Mouse (Mus musculus): ENCODE data around the gene Adamts3. TPM values are rescaled to one million over a fixed set of nuclear protein-coding genes. Genes with fewer than 3 reads are reported as not detected.

Adamts3 gene
- polyA plus RNA-seq, 1 experiment from 2014 or later: 3.9 TPM

DNA sequence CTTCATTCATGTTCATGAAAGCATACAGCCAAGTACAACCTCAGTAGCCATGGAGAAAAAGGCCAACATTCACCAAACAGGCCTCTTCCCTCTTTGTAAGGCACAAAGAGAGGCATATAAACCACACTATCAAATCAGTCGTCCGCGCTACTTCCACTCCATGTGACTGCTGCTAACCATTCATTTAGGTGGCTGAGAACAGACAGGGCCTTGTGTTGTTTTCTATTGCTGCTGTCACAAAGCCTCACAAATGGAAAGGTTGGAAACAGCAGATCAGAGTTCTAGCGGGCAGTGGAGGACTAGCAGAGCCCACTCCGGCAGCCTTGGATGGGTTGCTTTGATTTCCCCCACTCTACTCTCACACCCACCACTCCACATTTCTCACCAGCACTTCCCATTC lies 98.5 kb downstream of the Adamts3 start:
- peak; percentile 42; the same call in 1 of the 2 replicates for ATAC-seq
- Histone ChIP-seq H3K9ac (ENCODE audit: low read depth, low read length) (no peak overlapping the region), H3K36me3 (ENCODE audit: control insufficient read depth, insufficient read depth, low read length) (no peaks in the 10 kb centered on the region), H3K4me1 (ENCODE audit: control insufficient read depth, insufficient read depth, low read depth, low read length) (no peaks in the 10 kb centered on the region), H3K4me3 (ENCODE audit: low read length) (no peak overlapping the region), H3K27ac (ENCODE audit: low read depth, low read length) (no peak overlapping the region), H3K9me3 (ENCODE audit: control insufficient read depth, low read length) (no peaks in the 10 kb centered on the region), H3K27me3 (replicated peaks; ENCODE audit: control insufficient read depth, insufficient read depth, low read length) (no peaks in the 10 kb centered on the region), H3K4me2 (ENCODE audit: low read length) (no peak overlapping the region)
- WGBS: 64% methylated on average over 5 of the region's 5 CpGs

DNA sequence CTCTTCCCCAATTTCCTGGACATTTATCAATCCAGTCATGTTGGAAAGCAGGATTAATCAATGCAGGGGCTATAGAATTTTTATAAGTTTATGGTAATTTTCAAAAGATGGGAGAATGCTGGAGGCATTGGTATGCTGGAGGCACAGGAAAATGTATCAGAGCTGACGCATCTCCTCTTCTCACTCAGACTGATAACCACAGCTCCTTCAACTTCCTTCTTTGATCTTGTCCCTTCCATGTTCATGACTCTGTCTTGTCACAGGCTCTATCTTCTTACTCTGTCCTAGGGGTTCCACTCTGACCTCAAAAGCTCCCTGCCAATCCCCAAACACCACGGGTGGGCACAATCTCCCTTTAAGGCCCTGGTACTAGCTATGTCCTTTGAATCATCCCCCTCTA lies 103.3 kb downstream of the Adamts3 start:
- Histone ChIP-seq H3K9ac (ENCODE audit: low read depth, low read length) (no peak overlapping the region), H3K4me2 (ENCODE audit: low read length) (no peak overlapping the region), H3K9me3 (ENCODE audit: control insufficient read depth, low read length) (no peaks in the 10 kb centered on the region), H3K4me3 (ENCODE audit: low read length) (no peak overlapping the region), H3K27me3 (replicated peaks; ENCODE audit: control insufficient read depth, insufficient read depth, low read length) (no peaks in the 10 kb centered on the region), H3K4me1 (ENCODE audit: control insufficient read depth, insufficient read depth, low read depth, low read length) (no peaks in the 10 kb centered on the region), H3K27ac (ENCODE audit: low read depth, low read length) (no peak overlapping the region), H3K36me3 (ENCODE audit: control insufficient read depth, insufficient read depth, low read length) (no peaks in the 10 kb centered on the region)
- 88% methylated on average over 2 of the region's 2 CpGs for WGBS
- no peak for ATAC-seq

DNA sequence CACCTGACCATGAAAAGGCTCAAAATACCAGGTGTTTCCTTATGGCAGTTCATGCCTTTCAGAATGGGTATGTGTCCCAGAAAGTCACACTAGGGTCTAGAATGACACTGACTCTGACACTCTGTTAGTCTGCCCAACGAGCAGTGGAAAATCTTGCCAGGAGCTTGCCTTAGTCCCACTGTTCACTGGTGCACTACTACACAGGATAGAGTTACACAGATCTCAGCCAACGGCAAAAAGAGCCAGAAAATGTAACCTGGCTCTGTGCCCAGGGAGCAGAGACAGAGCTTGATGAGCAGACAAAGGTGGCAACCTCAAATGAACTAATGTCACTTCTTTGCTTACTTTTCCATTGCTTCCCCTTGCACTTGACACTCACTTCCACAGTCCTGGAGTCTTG lies 104.5 kb downstream of the Adamts3 start:
- no peak overlapping the region for H3K4me2 ChIP-seq (ENCODE audit: low read length)
- no peaks in the 10 kb centered on the region for H3K36me3 ChIP-seq (ENCODE audit: control insufficient read depth, insufficient read depth, low read length)
- no peak overlapping the region for H3K27ac ChIP-seq (ENCODE audit: low read depth, low read length)
- peak; percentile 50; the same call in 1 of the 2 replicates for ATAC-seq
- no peak overlapping the region for H3K4me3 ChIP-seq (ENCODE audit: low read length)
- no peaks in the 10 kb centered on the region for H3K4me1 ChIP-seq (ENCODE audit: control insufficient read depth, insufficient read depth, low read depth, low read length)
- no peaks in the 10 kb centered on the region for H3K27me3 ChIP-seq (replicated peaks; ENCODE audit: control insufficient read depth, insufficient read depth, low read length)
- no peaks in the 10 kb centered on the region for H3K9me3 ChIP-seq (ENCODE audit: control insufficient read depth, low read length)
- no peak overlapping the region for H3K9ac ChIP-seq (ENCODE audit: low read depth, low read length)
- WGBS: 49% methylated on average over 2 of the region's 2 CpGs

DNA sequence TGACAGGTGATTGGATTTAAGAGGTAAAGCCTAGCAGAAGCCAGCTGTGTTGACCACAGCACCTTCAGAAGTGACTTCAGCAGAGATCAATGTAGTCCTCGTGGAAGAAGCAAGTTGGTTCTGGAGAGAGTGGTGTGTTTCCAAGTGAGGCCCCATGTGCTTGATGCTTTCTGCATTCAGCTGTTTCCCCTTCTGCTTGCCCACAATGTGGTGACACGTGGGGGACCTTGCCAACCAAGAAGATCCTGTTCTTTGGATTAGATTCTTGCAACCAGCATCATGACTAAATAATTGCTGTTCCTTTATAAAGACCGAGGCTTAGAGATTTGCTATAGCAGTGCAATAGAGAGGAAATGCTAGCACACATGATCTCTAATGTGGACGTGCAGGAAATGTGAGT lies 105.7 kb downstream of the Adamts3 start:
- WGBS: 72% methylated on average over 4 of the region's 4 CpGs
- no peak for ATAC-seq
- Histone ChIP-seq H3K9me3 (ENCODE audit: control insufficient read depth, low read length) (no peaks in the 10 kb centered on the region), H3K4me1 (ENCODE audit: control insufficient read depth, insufficient read depth, low read depth, low read length) (no peaks in the 10 kb centered on the region), H3K4me2 (ENCODE audit: low read length) (no peak overlapping the region), H3K9ac (ENCODE audit: low read depth, low read length) (no peak overlapping the region), H3K27me3 (replicated peaks; ENCODE audit: control insufficient read depth, insufficient read depth, low read length) (no peaks in the 10 kb centered on the region), H3K4me3 (ENCODE audit: low read length) (no peak overlapping the region), H3K27ac (ENCODE audit: low read depth, low read length) (no peak overlapping the region), H3K36me3 (ENCODE audit: control insufficient read depth, insufficient read depth, low read length) (no peaks in the 10 kb centered on the region)

DNA sequence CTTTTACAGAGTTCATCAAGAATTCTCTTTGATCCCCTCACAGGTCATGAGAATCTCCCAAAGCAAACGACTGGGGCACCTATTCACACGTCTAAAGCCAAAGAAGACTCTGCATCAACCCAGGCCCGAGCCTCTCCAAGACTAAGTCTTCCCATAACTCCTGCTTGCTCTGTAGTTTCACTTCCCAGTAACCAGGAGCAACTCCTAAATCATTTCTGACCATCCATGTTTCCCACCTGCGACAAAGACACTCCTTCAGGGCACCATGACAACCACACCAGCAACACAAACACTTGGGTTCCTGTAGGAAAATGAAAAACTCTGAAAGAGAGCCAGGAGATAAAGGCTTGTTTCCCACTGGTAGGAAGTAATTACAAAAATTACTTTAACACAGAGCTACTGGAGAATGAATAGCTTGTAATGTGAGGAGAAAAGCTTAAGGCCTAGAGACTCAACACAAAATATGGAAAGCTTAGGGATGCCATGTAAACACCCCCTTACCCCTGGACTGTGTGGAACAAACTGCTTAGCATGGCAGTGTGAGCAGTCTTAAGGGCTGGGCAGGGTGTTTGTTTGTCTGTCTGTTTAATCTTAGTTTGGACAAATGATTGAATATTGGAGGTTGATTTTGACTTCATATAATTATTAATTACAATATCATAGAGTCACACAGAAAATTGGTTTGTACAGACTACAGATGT lies 112.3 kb downstream of the Adamts3 start:
- Histone ChIP-seq H3K4me3 (ENCODE audit: low read length) (no peak overlapping the region), H3K27me3 (replicated peaks; ENCODE audit: control insufficient read depth, insufficient read depth, low read length) (no peaks in the 10 kb centered on the region), H3K27ac (ENCODE audit: low read depth, low read length) (no peak overlapping the region), H3K9ac (ENCODE audit: low read depth, low read length) (no peak overlapping the region), H3K4me2 (ENCODE audit: low read length) (no peak overlapping the region), H3K9me3 (ENCODE audit: control insufficient read depth, low read length) (no peaks in the 10 kb centered on the region), H3K36me3 (ENCODE audit: control insufficient read depth, insufficient read depth, low read length) (no peaks in the 10 kb centered on the region), H3K4me1 (ENCODE audit: control insufficient read depth, insufficient read depth, low read depth, low read length) (no peaks in the 10 kb centered on the region)
- WGBS: 46% methylated on average over 4 of the region's 4 CpGs
- no peak; the same call in 1 of the 2 replicates for ATAC-seq

DNA sequence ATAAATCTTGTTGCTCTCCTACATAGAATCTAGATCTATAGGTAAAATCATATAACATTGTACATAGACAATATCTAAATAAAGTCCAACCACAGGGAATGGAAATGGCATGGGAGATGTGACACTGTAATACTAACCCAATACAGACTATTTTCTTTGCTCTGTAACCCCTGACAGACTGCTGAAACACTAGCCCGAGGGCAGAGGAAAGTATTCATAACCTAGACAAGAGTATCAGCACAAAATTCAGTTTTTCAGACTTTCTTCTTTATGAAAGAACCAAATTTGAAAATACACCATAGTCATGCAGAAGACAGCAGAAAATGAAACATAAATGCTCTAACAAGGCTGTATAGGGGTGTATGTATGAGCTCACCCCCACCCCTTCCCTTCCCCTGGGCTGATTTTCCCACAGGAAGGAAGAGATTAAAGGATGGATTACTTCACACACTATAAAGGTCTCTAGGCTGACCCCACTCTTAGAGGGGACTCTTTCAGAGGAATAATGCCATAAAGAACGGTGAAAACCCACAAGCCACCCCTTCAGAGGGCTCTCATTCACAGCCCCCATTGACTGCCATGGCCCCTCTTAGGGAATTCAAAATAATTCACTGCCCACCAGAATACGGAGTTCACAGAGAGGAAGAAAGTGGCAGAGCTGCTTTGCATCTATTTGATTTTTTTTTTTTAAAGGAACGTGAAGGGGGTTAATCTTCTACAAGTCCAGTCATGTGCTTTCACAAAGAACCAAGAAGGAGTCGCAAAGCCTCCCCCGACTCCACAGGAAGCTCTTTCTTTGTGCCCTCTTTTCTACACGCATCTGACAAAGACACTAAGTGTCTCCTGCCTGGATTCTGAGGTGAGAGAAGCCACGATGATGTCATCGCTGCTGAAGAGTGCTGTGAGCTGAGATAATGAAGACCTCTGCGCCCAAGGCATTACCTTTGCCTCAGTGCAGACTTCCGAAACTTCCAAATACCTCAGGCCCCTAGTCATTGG lies 119.6 kb downstream of the Adamts3 start:
- Histone ChIP-seq H3K27ac (ENCODE audit: low read depth, low read length) (peak overlapping the region; percentile 39; the same call in 1 of the 2 replicates), H3K9me3 (ENCODE audit: control insufficient read depth, low read length) (no peaks in the 10 kb centered on the region), H3K9ac (ENCODE audit: low read depth, low read length) (no peak overlapping the region), H3K4me3 (ENCODE audit: low read length) (no peak overlapping the region), H3K27me3 (replicated peaks; ENCODE audit: control insufficient read depth, insufficient read depth, low read length) (no peaks in the 10 kb centered on the region), H3K4me1 (ENCODE audit: control insufficient read depth, insufficient read depth, low read depth, low read length) (0 out of 2 replicates have a peak, but pooled peaks cover 2% of the 10 kb centered on the region), H3K36me3 (ENCODE audit: control insufficient read depth, insufficient read depth, low read length) (no peaks in the 10 kb centered on the region), H3K4me2 (ENCODE audit: low read length) (no peak overlapping the region)
- peak; percentile 70 for ATAC-seq
- 10% methylated on average over 11 of the region's 11 CpGs for WGBS

DNA sequence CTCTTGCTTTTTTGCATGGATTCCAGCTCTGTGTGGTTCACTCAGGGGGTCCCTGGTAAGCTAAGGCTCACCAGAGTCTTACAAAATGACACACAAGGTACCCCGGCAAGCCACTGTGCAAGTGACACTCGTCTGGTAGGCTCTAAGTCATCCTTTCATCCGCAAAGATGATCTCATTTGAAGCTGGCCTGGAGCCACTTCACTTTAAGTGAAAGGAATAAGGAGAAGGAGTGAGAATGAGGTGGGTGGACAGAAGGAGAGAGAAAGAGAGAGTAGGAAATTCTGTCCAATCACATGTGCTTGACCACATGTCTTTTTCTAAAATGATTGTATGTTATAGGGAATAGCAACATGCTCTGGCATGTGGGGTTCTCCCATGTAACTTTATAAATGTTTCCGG lies 122.8 kb downstream of the Adamts3 start:
- ATAC-seq: no peak
- no peaks in the 10 kb centered on the region for H3K27me3 ChIP-seq (replicated peaks; ENCODE audit: control insufficient read depth, insufficient read depth, low read length)
- 59% methylated on average over 4 of the region's 4 CpGs for WGBS
- no peak overlapping the region for H3K27ac ChIP-seq (ENCODE audit: low read depth, low read length)
- no peak overlapping the region for H3K4me3 ChIP-seq (ENCODE audit: low read length)
- no peak overlapping the region for H3K4me2 ChIP-seq (ENCODE audit: low read length)
- no peak overlapping the region for H3K9ac ChIP-seq (ENCODE audit: low read depth, low read length)
- H3K36me3 ChIP-seq (ENCODE audit: control insufficient read depth, insufficient read depth, low read length): no peaks in the 10 kb centered on the region
- H3K4me1 ChIP-seq (ENCODE audit: control insufficient read depth, insufficient read depth, low read depth, low read length): 0 out of 2 replicates have a peak, but pooled peaks cover 2% of the 10 kb centered on the region
- H3K9me3 ChIP-seq (ENCODE audit: control insufficient read depth, low read length): no peaks in the 10 kb centered on the region

DNA sequence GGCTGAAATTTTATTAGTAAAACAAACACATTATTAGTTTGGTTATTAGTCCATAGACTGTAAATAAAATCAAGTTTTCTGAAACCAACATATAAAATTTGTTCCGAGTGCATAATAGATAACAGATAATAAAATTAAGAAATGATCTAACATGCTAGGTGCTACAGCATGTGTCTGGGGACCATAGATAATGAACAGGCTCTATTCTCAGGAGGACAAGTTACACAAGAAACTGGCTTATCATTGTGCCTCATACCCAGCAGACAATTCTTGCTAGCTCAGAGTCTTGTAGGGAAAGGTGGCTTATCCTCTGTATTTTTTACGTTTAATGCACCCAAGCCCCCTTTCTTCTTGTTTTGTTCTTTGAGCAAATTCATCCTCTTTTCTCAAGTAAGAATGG lies 131.3 kb downstream of the Adamts3 start:
- WGBS: 94% methylated on average over 2 of the region's 2 CpGs
- Histone ChIP-seq H3K9ac (ENCODE audit: low read depth, low read length) (no peak overlapping the region), H3K4me3 (ENCODE audit: low read length) (no peak overlapping the region), H3K36me3 (ENCODE audit: control insufficient read depth, insufficient read depth, low read length) (no peaks in the 10 kb centered on the region), H3K27ac (ENCODE audit: low read depth, low read length) (no peak overlapping the region), H3K9me3 (ENCODE audit: control insufficient read depth, low read length) (no peaks in the 10 kb centered on the region), H3K4me1 (ENCODE audit: control insufficient read depth, insufficient read depth, low read depth, low read length) (no peaks in the 10 kb centered on the region), H3K27me3 (replicated peaks; ENCODE audit: control insufficient read depth, insufficient read depth, low read length) (no peaks in the 10 kb centered on the region), H3K4me2 (ENCODE audit: low read length) (no peak overlapping the region)
- no peak for ATAC-seq

DNA sequence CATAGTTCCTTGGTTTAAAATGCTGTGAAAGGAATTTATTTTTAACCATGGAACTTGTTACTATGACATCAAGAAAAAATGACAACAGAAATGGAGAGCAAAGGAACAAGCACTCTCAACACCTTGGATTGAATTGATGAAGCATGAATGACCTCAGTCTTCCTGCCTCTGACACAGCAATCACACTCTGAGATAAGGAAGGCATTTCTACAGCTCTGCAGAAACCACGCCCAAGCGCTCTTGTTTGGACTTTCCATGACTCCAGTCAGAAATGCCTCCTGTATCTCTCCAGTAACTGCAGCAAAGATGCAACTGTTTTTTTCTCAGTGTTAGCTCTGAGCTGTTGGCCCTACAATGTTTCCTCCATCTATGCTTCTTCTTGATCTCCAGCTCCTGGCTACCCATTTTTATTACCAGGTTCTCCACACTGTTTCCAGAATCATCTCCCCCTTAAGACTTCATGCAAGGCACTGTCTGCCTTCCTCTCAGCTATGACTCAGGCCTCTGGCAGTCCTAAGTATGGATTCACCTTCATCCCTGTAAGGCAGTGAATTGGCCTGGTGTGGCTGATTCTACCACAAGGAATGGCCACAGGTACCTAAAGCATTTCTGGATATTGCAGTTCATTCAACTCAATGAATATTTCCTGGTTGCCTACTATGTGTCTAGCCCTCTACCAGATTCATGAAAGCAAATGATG lies 134.8 kb downstream of the Adamts3 start:
- no peaks in the 10 kb centered on the region for H3K27me3 ChIP-seq (replicated peaks; ENCODE audit: control insufficient read depth, insufficient read depth, low read length)
- H3K27ac ChIP-seq (ENCODE audit: low read depth, low read length): no peak overlapping the region
- WGBS: 98% methylated on average over 2 of the region's 2 CpGs
- H3K4me1 ChIP-seq (ENCODE audit: control insufficient read depth, insufficient read depth, low read depth, low read length): no peaks in the 10 kb centered on the region
- no peak overlapping the region for H3K9ac ChIP-seq (ENCODE audit: low read depth, low read length)
- no peak for ATAC-seq
- no peak overlapping the region for H3K4me2 ChIP-seq (ENCODE audit: low read length)
- H3K9me3 ChIP-seq (ENCODE audit: control insufficient read depth, low read length): no peaks in the 10 kb centered on the region
- H3K36me3 ChIP-seq (ENCODE audit: control insufficient read depth, insufficient read depth, low read length): no peaks in the 10 kb centered on the region
- no peak overlapping the region for H3K4me3 ChIP-seq (ENCODE audit: low read length)
